Mouse (Mus musculus) kidney, adult 10 weeks (tissue): ENCODE data around the gene Stx11. TPM values are rescaled to one million over a fixed set of nuclear protein-coding genes. Genes with fewer than 3 reads are reported as not detected.

Experiments
- polyA plus RNA-seq: library from polyadenylated mRNA; stranded (reverse); fragments of 350-450 nt; fragmentation: Illumina TruSeq; extraction: RNeasy Lipid Tissue Mini Kit (QIAGEN cat#74804); gene quantifications from one replicate; pipeline ENCODE4 v1.2.3, GENCODE M21; 2014; ENCODE audit warnings: low read depth, low replicate concordance

Stx11 gene
- 1.5 TPM for polyA plus RNA-seq

GRCm38 (mm10) chr10:12964151-12965075 is at the start of gene Stx11:
TSS of gene Stx11 (minus strand) at chr10:12964298.

GRCm38 (mm10) chr10:13005043-13005442 is 40.9 kb upstream of the Stx11 start, which contains the start of gene Sf3b5:
TSS of gene Sf3b5 (plus strand) at chr10:13005343.

Other genes starting within 250 kb of the Stx11 start
- 44.9 TPM for gene Utrn, start 94.9 kb downstream of the Stx11 start, polyA plus RNA-seq
- 0.12 TPM for gene Sf3b5, start 41.0 kb upstream of the Stx11 start, polyA plus RNA-seq
- 25.4 TPM for gene Plagl1, start 96.2 kb upstream of the Stx11 start, polyA plus RNA-seq
- gene Zc2hc1b, start 213.7 kb upstream of the Stx11 start, polyA plus RNA-seq: not detected
- 42.0 TPM for gene Ltv1, start 228.9 kb upstream of the Stx11 start, polyA plus RNA-seq